Mouse (Mus musculus): ENCODE data around the gene Treh. TPM values are rescaled to one million over a fixed set of nuclear protein-coding genes. Genes with fewer than 3 reads are reported as not detected.
"Not testable (repeated sequence)": the region's sequence is repeated elsewhere in the genome, so short reads cannot be mapped to it uniquely, and the experiment has no call there.

Treh gene
- not detected in 2 replicates for polyA plus RNA-seq (2014; fragmentation: Nextera tagmentation; extraction: Ambion mirVana)

DNA sequence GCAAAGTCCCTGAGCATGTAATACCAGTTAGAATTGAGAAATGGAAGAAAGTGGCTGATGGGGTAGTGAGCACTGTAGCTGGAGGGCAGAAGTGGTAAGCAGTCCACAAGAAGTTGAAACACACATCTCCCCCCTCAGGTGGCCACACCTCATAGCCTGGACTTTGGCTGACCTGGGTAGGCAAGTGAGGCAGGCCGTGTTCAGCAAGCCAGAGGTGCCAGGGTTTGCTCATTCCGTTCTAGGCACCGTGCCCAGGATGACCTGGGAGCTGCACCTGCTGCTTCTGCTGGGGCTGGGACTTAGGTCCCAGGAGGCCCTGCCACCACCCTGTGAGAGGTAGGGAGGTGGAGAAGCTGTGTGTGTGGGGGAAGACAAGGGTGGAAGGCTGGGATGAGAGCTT, at the start of gene Treh:
Gene Treh, plus strand, starts transcription at position 229 of the 400 bp plus-strand sequence.
- 85% methylated on average over 3 of the region's 3 CpGs for WGBS
- H3K4me2 ChIP-seq (ENCODE audit: low read length), result no peak within 1 kb of the TSS
- ATAC-seq (replicated peaks; ENCODE audit: low FRiP score, low TSS enrichment, low read depth), result no peak

DNA sequence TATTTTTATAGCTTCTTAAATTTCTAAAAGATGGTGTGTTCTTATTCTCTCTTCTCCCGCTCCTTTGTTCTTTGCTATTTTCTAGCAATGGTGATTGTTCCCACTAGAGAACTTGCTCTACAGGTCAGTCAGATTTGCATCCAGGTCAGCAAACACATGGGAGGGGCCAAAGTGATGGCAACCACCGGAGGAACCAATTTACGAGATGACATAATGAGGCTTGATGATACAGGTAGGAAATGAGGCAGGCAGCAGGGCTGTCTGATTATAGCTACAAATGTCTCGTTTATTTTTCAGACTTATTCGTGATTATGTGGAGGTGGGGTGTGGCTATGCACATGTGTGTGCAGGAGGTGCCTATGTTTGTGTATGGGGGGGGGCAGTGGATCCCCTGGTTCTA, 48.6 kb upstream of the Treh start:
- Histone ChIP-seq H3K4me3 (ENCODE audit: low read depth, low read length) (no peak overlapping the region), H3K27me3 (replicated peaks; ENCODE audit: control insufficient read depth, insufficient read depth, low read length) (no peaks in the 10 kb centered on the region), H3K4me1 (replicated peaks; ENCODE audit: control insufficient read depth, insufficient read depth, low read length) (no peaks in the 10 kb centered on the region), H3K27ac (ENCODE audit: low read depth) (no peak overlapping the region), H3K4me2 (ENCODE audit: low read length) (no peak overlapping the region), H3K36me3 (ENCODE audit: control insufficient read depth, insufficient read depth, low read length) (peaks cover 93% of the 10 kb centered on the region), H3K9ac (ENCODE audit: low read length) (no peak overlapping the region), H3K9me3 (ENCODE audit: control insufficient read depth, low read length) (no peaks in the 10 kb centered on the region)
- 71% methylated on average over 5 of the region's 5 CpGs for WGBS
- ATAC-seq (replicated peaks; ENCODE audit: low FRiP score, low TSS enrichment, low read depth) (no peak), DNase-seq (ENCODE audit: low spot score) (no peak)

More for the DNA sequence above, at the start of gene Treh:
- no peak within 1 kb of the TSS for H3K4me3 ChIP-seq (ENCODE audit: low read depth, low read length)
- no peaks in the 10 kb centered on the region for H3K4me1 ChIP-seq (replicated peaks; ENCODE audit: control insufficient read depth, insufficient read depth, low read length)
- no peaks in the 10 kb centered on the region for H3K27me3 ChIP-seq (replicated peaks; ENCODE audit: control insufficient read depth, insufficient read depth, low read length)
- no peaks in the 10 kb centered on the region for H3K9me3 ChIP-seq (ENCODE audit: control insufficient read depth, low read length)
- H3K36me3 ChIP-seq (ENCODE audit: control insufficient read depth, insufficient read depth, low read length), result no peaks in the 10 kb centered on the region
- H3K9ac ChIP-seq (ENCODE audit: low read length), result no peak within 1 kb of the TSS
- H3K27ac ChIP-seq (ENCODE audit: low read depth), result no peak within 1 kb of the TSS
- no peak for DNase-seq (ENCODE audit: low spot score)

DNA sequence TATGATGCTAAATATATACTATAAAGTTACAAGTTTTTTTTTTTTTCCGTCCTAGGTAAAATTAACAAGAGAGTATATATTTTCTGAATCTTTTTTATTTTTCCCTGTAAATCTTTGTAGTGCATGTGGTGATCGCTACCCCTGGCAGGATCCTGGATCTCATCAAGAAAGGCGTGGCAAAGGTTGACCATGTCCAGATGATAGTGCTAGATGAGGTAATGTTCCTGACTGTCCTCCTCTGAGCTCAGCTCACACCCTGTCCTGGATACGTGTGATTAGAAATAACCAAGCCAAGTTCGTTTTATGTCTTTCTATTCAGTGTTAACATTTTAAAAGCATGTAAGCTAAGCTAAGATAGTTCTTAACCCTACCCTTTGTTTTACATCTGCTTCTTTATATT, 46.8 kb upstream of the Treh start:
- Histone ChIP-seq H3K4me1 (replicated peaks; ENCODE audit: control insufficient read depth, insufficient read depth, low read length) (no peaks in the 10 kb centered on the region), H3K4me2 (ENCODE audit: low read length) (no peak overlapping the region), H3K9ac (ENCODE audit: low read length) (no peak overlapping the region), H3K4me3 (ENCODE audit: low read depth, low read length) (no peak overlapping the region), H3K27ac (ENCODE audit: low read depth) (no peak overlapping the region), H3K27me3 (replicated peaks; ENCODE audit: control insufficient read depth, insufficient read depth, low read length) (no peaks in the 10 kb centered on the region), H3K36me3 (ENCODE audit: control insufficient read depth, insufficient read depth, low read length) (peaks cover 96% of the 10 kb centered on the region), H3K9me3 (ENCODE audit: control insufficient read depth, low read length) (no peaks in the 10 kb centered on the region)
- WGBS, result 80% methylated on average over 5 of the region's 5 CpGs
- ATAC-seq (replicated peaks; ENCODE audit: low FRiP score, low TSS enrichment, low read depth) (no peak), DNase-seq (ENCODE audit: low spot score) (no peak)

DNA sequence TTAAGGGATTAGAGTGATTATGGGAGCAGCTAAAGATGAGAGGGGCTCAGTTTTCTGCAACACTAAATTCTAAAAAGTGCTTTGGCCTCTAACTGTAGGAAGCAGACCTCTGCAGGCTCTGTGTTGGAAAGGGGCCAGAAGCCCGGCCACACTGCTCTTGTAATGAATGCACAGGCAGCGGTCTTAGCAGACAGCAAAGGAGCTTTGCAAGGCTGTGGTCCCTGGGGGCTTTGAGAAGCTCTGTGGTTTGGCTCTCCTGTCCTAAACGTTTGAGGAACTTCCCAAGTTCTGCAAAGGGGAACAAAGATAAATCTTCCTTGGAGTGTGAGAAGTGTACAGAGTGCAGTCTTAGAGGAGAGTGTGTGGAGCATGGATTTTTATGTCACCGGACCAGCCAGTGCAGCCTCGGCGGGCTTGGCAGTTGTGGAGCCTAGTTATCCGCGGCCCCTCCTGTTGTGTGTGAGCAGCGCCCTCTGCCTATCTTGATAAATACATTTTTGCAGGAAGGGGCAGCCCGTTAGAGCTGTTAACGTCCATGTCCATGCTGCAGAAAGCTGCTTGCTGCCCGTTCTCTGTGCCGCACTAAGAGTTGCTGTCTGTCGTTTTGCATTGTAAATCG, 35.4 kb upstream of the Treh start:
- Histone ChIP-seq H3K36me3 (ENCODE audit: control insufficient read depth, insufficient read depth, low read length) (peaks cover 67% of the 10 kb centered on the region), H3K27me3 (replicated peaks; ENCODE audit: control insufficient read depth, insufficient read depth, low read length) (no peaks in the 10 kb centered on the region), H3K27ac (ENCODE audit: low read depth) (no peak overlapping the region), H3K9ac (ENCODE audit: low read length) (no peak overlapping the region), H3K4me1 (replicated peaks; ENCODE audit: control insufficient read depth, insufficient read depth, low read length) (no peaks in the 10 kb centered on the region), H3K4me3 (ENCODE audit: low read depth, low read length) (no peak overlapping the region), H3K9me3 (ENCODE audit: control insufficient read depth, low read length) (0 out of 2 replicates have a peak, but pooled peaks cover 2% of the 10 kb centered on the region), H3K4me2 (ENCODE audit: low read length) (no peak overlapping the region)
- ATAC-seq (replicated peaks; ENCODE audit: low FRiP score, low TSS enrichment, low read depth) (no peak), DNase-seq (ENCODE audit: low spot score) (no peak)
- 75% methylated on average over 15 of the region's 15 CpGs for WGBS

DNA sequence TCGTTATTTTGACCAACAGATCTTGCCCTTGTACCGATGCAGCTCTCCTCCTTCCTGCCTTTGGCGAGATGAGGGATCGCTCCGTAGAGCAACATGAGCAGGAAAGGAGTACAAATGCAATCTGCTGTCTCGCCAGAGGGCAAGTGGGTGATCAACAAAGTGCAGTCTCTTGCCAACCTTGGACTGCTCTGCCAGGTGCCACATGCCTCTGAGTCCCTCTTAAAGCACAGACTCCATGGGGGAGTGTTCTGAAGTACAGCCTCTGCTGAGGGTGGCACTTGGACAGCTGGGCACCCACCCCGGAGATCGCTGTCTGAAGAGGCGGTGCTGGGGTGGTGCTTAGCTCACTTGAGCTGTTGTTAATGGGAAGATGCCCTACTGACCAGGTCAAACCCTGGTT, 34.3 kb upstream of the Treh start:
- H3K27me3 ChIP-seq (replicated peaks; ENCODE audit: control insufficient read depth, insufficient read depth, low read length); H3K9me3 ChIP-seq (ENCODE audit: control insufficient read depth, low read length); H3K27ac ChIP-seq (ENCODE audit: low read depth); H3K4me2 ChIP-seq (ENCODE audit: low read length); H3K4me1 ChIP-seq (replicated peaks; ENCODE audit: control insufficient read depth, insufficient read depth, low read length); ATAC-seq (replicated peaks; ENCODE audit: low FRiP score, low TSS enrichment, low read depth); H3K4me3 ChIP-seq (ENCODE audit: low read depth, low read length); H3K9ac ChIP-seq (ENCODE audit: low read length); DNase-seq (ENCODE audit: low spot score): not testable (repeated sequence)
- H3K36me3 ChIP-seq (ENCODE audit: control insufficient read depth, insufficient read depth, low read length), result peaks cover 57% of the 10 kb centered on the region
- 95% methylated on average over 9 of the region's 9 CpGs for WGBS

DNA sequence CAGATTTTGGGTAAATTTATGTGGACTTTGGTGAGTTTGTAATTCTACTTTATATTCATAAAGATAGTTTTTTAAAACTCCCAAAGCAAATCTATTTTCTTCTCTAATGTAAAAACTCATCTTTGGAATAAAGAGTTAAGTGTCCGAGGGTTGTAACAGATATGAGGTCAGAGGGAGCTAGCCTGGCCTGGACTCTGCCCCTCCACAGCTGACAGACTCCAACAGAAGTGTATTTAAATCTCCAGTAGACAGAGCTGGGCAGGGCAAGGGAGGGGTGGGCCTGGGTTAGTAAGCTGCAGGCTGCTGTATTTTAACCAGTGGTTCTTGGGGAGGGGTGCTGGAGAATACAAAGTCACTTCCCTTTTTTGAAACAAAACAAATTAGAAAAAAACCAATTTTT, 33.0 kb upstream of the Treh start:
- peaks cover 44% of the 10 kb centered on the region for H3K36me3 ChIP-seq (ENCODE audit: control insufficient read depth, insufficient read depth, low read length)
- not testable (repeated sequence) for H3K9me3 ChIP-seq (ENCODE audit: control insufficient read depth, low read length); H3K4me1 ChIP-seq (replicated peaks; ENCODE audit: control insufficient read depth, insufficient read depth, low read length); H3K27me3 ChIP-seq (replicated peaks; ENCODE audit: control insufficient read depth, insufficient read depth, low read length); H3K27ac ChIP-seq (ENCODE audit: low read depth); H3K4me3 ChIP-seq (ENCODE audit: low read depth, low read length); H3K9ac ChIP-seq (ENCODE audit: low read length); H3K4me2 ChIP-seq (ENCODE audit: low read length); ATAC-seq (replicated peaks; ENCODE audit: low FRiP score, low TSS enrichment, low read depth); DNase-seq (ENCODE audit: low spot score)
- 69% methylated on average over 1 of the region's 1 CpGs for WGBS

DNA sequence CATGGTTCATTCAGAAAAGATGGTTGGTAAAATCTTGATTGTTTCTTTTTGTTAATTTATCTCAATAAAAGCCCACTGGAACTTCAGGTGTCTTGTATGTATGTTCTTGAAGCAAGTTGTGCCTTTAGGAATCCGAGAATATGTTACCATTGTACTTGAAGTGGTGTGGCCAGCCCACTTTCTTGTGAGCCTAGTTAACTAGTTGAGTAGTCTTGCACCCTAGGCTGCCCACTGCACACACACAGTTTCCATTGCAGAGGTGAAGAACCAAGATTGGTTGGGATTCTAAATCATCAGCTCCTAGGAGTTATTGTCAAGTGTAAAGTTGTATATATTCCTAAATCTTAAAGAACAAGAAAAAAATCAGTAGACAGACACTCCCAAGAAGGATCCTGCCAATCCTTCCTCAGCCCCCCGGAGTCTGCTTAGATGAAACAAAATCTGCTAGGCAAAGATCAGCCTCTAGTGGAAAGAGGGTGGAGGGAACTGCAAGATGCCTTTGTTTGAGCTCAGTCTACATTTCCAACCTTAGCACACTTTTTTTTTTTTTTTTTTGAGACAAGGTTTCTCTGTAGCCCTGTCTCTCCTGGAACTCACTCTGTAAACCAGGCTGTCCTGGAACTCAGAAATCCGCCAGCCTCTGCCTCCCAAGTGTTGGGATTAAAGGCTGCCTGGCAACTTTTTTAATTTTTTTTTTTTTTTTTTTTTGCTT, 32.2 kb upstream of the Treh start:
- no peaks in the 10 kb centered on the region for H3K27me3 ChIP-seq (replicated peaks; ENCODE audit: control insufficient read depth, insufficient read depth, low read length)
- no peak for DNase-seq (ENCODE audit: low spot score)
- H3K4me3 ChIP-seq (ENCODE audit: low read depth, low read length), result no peak overlapping the region
- H3K9ac ChIP-seq (ENCODE audit: low read length), result no peak overlapping the region
- H3K27ac ChIP-seq (ENCODE audit: low read depth), result no peak overlapping the region
- H3K36me3 ChIP-seq (ENCODE audit: control insufficient read depth, insufficient read depth, low read length), result peaks cover 36% of the 10 kb centered on the region
- no peak for ATAC-seq (replicated peaks; ENCODE audit: low FRiP score, low TSS enrichment, low read depth)
- no peaks in the 10 kb centered on the region for H3K4me1 ChIP-seq (replicated peaks; ENCODE audit: control insufficient read depth, insufficient read depth, low read length)
- 92% methylated on average over 3 of the region's 3 CpGs for WGBS
- no peak overlapping the region for H3K4me2 ChIP-seq (ENCODE audit: low read length)
- H3K9me3 ChIP-seq (ENCODE audit: control insufficient read depth, low read length), result 0 out of 2 replicates have a peak, but pooled peaks cover 2% of the 10 kb centered on the region

DNA sequence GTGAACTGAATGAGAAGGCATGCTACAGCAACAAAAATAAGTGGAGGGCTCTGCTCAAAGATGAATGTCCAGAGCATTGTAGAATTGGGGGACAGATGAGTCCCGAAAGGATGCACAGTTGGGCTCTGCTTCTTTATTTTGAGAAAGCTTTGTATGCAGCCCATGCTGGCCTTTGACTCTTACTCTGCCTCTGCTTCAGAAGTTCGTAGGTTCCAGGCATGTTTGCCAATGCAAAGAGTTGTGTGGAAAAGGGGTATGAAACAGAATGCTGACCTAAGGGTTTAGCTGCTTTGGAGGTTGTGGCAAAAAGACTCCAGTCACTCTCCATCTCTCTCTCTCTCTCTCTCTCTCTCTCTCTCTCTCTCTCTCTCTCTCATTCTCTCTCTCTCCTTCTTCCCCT, 31.4 kb upstream of the Treh start:
- Histone ChIP-seq H3K36me3 (ENCODE audit: control insufficient read depth, insufficient read depth, low read length) (peaks cover 28% of the 10 kb centered on the region), H3K4me2 (ENCODE audit: low read length) (no peak overlapping the region), H3K27ac (ENCODE audit: low read depth) (no peak overlapping the region), H3K9me3 (ENCODE audit: control insufficient read depth, low read length) (0 out of 2 replicates have a peak, but pooled peaks cover 2% of the 10 kb centered on the region), H3K9ac (ENCODE audit: low read length) (no peak overlapping the region), H3K27me3 (replicated peaks; ENCODE audit: control insufficient read depth, insufficient read depth, low read length) (no peaks in the 10 kb centered on the region), H3K4me3 (ENCODE audit: low read depth, low read length) (no peak overlapping the region), H3K4me1 (replicated peaks; ENCODE audit: control insufficient read depth, insufficient read depth, low read length) (no peaks in the 10 kb centered on the region)
- WGBS, result 89% methylated on average over 2 of the region's 2 CpGs
- no peak for DNase-seq (ENCODE audit: low spot score)
- no peak for ATAC-seq (replicated peaks; ENCODE audit: low FRiP score, low TSS enrichment, low read depth)

DNA sequence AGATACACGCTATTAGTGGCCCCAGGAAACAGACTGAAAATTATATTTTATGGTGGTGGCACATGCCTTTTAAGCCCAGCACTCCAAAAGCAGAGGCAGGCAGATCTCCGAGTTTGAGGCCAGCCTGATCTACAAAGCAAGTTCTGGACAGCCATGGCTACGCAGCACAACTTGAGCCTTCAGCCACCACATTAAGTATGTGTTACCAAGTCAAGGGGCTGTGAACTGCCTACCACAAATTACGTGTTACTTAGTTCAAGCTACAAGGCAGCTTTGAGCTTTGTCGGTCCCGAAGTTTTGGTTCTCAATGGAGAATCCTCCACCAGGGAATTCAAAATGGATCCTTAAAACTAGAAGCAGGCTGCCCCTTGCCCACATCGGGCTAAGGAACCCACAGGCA, 29.9 kb upstream of the Treh start:
- H3K4me3 ChIP-seq (ENCODE audit: low read depth, low read length), result no peak overlapping the region
- WGBS, result 93% methylated on average over 7 of the region's 7 CpGs

More for the DNA sequence above, 29.9 kb upstream of the Treh start:
- no peaks in the 10 kb centered on the region for H3K27me3 ChIP-seq (replicated peaks; ENCODE audit: control insufficient read depth, insufficient read depth, low read length)
- no peak overlapping the region for H3K27ac ChIP-seq (ENCODE audit: low read depth)
- H3K36me3 ChIP-seq (ENCODE audit: control insufficient read depth, insufficient read depth, low read length), result peaks cover 13% of the 10 kb centered on the region
- DNase-seq (ENCODE audit: low spot score) (no peak), ATAC-seq (replicated peaks; ENCODE audit: low FRiP score, low TSS enrichment, low read depth) (no peak)
- H3K9me3 ChIP-seq (ENCODE audit: control insufficient read depth, low read length), result 0 out of 2 replicates have a peak, but pooled peaks cover 2% of the 10 kb centered on the region
- no peak overlapping the region for H3K4me2 ChIP-seq (ENCODE audit: low read length)
- H3K9ac ChIP-seq (ENCODE audit: low read length), result no peak overlapping the region
- no peaks in the 10 kb centered on the region for H3K4me1 ChIP-seq (replicated peaks; ENCODE audit: control insufficient read depth, insufficient read depth, low read length)

All from intestine, embryonic 14.5 days (tissue).